Mouse (Mus musculus) effector memory CD4-positive, alpha-beta T cell, adult 7 months (primary cell): Measurements from ENCODE around the gene Rnf41. TPM values are rescaled to one million over a fixed set of nuclear protein-coding genes. Genes with fewer than 3 reads are reported as not detected.

Source experiments
- polyA plus RNA-seq: library from polyadenylated mRNA; unstranded; fragments of 100-300 nt; shearing (Covaris generic); gene quantifications from one replicate; pipeline ENCODE4 v1.2.1, GENCODE M21; 2017

Rnf41 gene
- polyA plus RNA-seq, result 21.2 TPM

GRCm38 (mm10) chr10:128411211-128412054 lies at the start of gene Rnf41, which contains the start of gene Nabp2:
Gene Rnf41, plus strand, starts transcription at chr10:128411657.
Gene Nabp2, minus strand, starts transcription at chr10:128411492.

GRCm38 (mm10) chr10:128368402-128369217 lies 42.8 kb upstream of the Rnf41 start, which contains the start of gene Coq10a:
Gene Coq10a, minus strand, starts transcription at chr10:128368997.

GRCm38 (mm10) chr10:128376455-128377211 lies 34.8 kb upstream of the Rnf41 start, which contains the start of gene Ankrd52:
Gene Ankrd52, plus strand, starts transcription at chr10:128377115.

DNA sequence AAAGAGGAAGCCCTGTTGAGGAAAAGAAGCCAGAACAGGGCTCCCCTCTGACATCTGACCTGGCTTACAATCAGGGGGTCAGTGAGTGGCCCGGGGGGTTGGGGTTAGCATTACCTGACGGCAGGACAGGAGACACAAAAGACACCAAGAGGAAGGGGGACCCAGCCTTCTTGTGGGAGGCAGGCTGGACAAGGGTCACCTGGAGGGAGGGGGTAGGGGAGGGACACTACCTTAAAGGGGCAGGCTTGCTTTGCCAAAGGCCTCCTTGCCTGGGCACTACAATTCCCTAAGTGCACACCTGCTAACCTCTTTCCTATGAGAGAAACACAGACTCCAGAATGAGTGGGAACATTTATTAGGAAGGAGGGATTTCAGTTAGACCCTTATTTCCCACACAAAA lies 10.4 kb upstream of the Rnf41 start, which contains the start of gene Slc39a5:
TSS of gene Slc39a5 (minus strand) at position 174 of the 400 bp plus-strand sequence.

DNA sequence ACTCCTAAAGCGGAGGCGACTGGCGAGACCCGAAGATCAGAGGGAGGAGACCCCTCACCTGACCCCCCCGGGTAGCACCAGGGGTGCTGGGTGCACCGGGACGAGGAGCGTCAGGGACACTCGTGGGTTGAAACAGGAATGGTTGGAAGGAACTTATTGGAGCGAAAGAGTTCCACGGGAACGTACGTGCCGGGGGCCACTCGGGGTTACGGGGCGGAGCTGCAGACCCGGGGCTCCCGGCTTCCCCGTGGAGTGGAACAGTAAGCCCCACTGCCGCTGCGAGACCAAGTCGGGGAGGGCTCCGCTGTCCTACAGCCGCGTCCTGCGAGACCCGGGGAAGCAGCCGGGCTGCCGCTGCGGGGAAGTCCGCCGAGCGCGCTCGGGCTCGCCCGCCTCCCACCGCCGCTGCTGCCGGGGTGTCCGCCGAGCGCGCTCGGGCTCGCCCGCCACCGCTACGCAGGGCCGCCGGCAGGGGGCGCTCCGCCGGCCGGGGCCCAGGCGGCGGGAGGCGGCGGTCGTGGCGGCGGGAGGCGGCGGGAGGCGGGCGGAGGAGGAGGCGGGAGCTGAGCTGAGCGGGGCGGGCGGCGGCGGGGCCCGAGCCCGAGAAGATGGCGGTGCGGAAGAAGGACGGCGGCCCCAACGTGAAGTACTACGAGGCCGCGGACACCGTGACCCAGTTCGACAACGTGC lies 47.4 kb downstream of the Rnf41 start, which contains the start of gene Smarcc2:
TSS of gene Smarcc2 (plus strand) at position 530 of the 690 bp plus-strand sequence.

Other genes with a start within 250 kb of the Rnf41 start
- 32.2 TPM for gene Rbms2, start 231.4 kb upstream of the Rnf41 start, polyA plus RNA-seq
- 2.5 TPM for gene Gls2, start 217.2 kb upstream of the Rnf41 start, polyA plus RNA-seq
- gene Spryd4, start 199.8 kb upstream of the Rnf41 start, polyA plus RNA-seq, result 14.4 TPM
- not detected for gene Mip, start 185.8 kb upstream of the Rnf41 start, polyA plus RNA-seq
- gene Timeless, start 179.6 kb upstream of the Rnf41 start, polyA plus RNA-seq, result 11.1 TPM
- gene Apon, start 157.6 kb upstream of the Rnf41 start, polyA plus RNA-seq, result not detected
- 0.30 TPM for gene Apof, start 143.0 kb upstream of the Rnf41 start, polyA plus RNA-seq
- gene Stat2, start 141.1 kb upstream of the Rnf41 start, polyA plus RNA-seq, result 32.4 TPM
- 0.51 TPM for gene Il23a, start 112.9 kb upstream of the Rnf41 start, polyA plus RNA-seq
- 35.2 TPM for gene Pan2, start 108.3 kb upstream of the Rnf41 start, polyA plus RNA-seq
- gene Cnpy2, start 89.2 kb upstream of the Rnf41 start, polyA plus RNA-seq, result 24.1 TPM
- 107 TPM for gene Cs, start 73.9 kb upstream of the Rnf41 start, polyA plus RNA-seq
- 32.0 TPM for gene Coq10a, start 42.7 kb upstream of the Rnf41 start, polyA plus RNA-seq
- 3.4 TPM for gene Ankrd52, start 34.5 kb upstream of the Rnf41 start, polyA plus RNA-seq
- gene Slc39a5, start 10.4 kb upstream of the Rnf41 start, polyA plus RNA-seq, result 0.74 TPM
- 55.5 TPM for gene Nabp2, start 165 bp upstream of the Rnf41 start, polyA plus RNA-seq
- 79.3 TPM for gene Smarcc2, start 47.6 kb downstream of the Rnf41 start, polyA plus RNA-seq
- 1,223 TPM for gene Myl6, start 82.5 kb downstream of the Rnf41 start, polyA plus RNA-seq
- gene Myl6b, start 87.0 kb downstream of the Rnf41 start, polyA plus RNA-seq, result 2.7 TPM
- gene Esyt1, start 114.2 kb downstream of the Rnf41 start, polyA plus RNA-seq, result 300 TPM
- 38.5 TPM for gene Zc3h10, start 136.1 kb downstream of the Rnf41 start, polyA plus RNA-seq
- 2,513 TPM for gene Rpl41, start 137.6 kb downstream of the Rnf41 start, polyA plus RNA-seq
- 19.5 TPM for gene Pa2g4, start 154.3 kb downstream of the Rnf41 start, polyA plus RNA-seq
- gene Erbb3, start 178.0 kb downstream of the Rnf41 start, polyA plus RNA-seq, result 1.8 TPM
- gene Rps26, start 215.1 kb downstream of the Rnf41 start, polyA plus RNA-seq, result 444 TPM
- gene Ikzf4, start 234.3 kb downstream of the Rnf41 start, polyA plus RNA-seq, result 1.2 TPM